Mouse (Mus musculus): Measurements from ENCODE around the gene Sh2d5.

Gene Sh2d5

DNA sequence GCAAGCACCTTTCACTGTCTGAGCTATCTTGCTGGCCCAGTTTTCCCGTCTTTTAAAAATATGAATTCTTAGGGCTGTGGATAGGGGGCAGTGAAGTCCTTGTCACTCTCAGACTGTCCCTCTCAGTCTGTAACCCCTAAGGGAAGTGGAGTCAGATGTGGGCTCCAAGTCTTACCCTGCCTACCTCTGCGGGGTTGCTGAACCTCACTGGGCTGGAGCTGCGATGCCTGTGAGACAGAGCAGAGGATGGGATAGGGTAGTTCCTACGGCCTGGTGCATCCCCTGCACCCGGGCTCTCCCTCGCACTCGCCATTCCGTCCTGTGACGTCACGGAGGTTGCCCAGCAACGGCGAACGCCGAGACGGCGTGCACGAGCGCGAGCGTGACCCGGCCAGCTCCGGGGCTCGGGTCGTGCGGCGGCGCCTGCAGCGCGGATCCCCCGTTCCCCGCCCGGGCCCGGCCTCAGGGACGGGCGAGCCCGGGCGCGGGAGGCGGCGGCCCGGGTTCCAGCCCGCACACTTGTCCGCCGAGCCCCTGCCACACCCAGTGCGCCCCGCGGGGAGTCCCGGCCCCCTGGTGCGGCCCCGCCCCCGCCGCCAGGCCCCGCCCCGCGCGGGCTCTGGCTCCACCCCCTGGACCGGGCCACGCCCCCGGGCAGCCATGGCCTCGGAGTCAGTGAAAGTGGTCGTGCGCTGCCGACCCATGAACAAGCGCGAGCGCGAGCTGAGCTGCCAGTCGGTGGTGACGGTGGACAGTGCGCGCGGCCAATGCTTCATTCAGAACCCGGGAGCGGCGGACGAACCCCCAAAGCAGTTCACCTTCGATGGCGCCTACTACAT, 11.9 kb downstream of the Sh2d5 start:
- peak; percentile 86 for DNase-seq (ENCODE audit: low spot score)

DNA sequence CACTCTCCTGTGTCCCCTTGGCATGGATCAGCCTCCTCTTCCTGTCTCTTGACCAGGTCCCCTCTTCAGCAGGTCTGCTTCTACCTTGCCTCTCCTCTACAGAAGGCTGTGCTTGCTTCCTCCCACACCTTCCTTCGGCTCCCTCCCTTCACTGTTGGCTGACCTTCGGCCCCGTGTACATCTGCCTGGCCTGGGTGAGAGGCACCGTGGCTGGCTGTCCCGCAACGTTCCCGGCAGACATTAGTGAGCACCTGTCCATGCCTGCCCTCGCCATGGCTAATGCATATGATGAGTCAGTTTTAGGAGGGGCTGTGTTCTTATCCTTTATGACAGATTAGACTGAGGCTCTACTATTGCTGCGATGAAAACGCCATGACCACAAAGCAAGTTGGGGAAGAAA, 17.7 kb downstream of the Sh2d5 start:
- no peak for DNase-seq (ENCODE audit: low spot score)

DNA sequence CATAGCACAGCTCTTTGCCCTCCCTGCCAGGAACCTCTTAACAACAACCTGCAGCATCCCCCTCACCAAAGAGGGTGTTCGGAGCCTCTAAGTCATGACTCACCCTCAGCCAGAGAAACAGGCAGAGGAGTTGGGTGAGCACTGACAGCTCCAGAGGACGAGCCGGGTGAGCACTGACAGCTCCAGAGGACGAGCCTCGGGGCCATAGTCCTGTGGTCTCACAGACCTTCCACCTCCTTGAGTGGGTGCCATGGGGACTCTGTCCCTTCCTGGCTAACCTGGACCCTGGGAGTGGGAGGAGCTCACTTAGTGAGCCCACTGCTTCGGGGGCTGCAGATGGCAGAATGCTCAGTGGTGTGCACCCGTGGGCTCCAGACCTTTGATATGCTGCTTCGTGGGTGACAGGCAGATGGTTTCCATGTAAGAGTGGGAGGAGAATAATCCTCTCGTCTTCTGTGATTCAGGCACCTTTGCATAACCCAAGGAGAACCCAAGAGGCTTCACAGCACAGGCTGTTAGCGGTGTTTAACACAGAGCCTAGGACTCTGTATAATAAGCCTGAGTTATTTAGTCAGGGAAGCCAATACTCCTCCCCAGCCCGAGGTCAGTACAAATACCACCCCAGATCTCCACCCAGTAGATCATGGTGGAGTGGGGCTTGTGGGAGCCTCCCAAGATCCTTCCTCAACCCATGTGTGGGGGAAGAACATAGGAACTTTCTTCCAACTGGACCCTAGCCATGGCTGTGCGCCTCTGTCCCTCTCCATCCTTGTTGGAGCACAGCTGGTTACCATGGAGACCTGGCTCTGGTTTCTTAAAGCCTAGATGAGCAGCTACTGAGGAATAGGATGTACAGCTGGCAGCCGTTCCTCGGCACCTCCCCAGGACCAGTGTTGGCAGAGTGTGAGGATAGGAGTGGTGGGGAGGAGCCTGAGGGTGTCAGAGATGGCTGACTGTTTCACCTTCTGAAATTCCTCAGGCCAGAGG, 22.1 kb downstream of the Sh2d5 start:
- no peak for DNase-seq (ENCODE audit: low spot score)

DNA sequence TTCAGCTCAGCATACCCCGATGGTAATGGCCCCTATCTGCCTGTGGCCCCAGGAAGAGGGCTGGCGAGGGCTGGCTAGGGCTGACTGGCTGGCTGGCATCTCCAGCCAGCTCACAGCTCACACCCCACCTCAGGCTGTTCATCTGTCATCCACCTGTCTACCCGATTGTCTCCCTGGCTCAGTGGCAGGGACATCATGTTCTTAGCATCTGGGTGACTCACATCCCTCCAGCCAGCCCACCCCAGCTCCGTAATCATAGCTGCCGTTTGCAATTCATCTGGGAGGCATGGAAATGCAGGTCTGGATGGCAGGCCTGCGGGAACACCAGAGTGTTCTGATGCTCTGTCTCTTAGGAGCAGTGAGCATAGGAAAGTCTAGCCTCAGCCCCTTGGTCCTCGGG, 28.1 kb downstream of the Sh2d5 start:
- DNase-seq (ENCODE audit: low spot score), result no peak

DNA sequence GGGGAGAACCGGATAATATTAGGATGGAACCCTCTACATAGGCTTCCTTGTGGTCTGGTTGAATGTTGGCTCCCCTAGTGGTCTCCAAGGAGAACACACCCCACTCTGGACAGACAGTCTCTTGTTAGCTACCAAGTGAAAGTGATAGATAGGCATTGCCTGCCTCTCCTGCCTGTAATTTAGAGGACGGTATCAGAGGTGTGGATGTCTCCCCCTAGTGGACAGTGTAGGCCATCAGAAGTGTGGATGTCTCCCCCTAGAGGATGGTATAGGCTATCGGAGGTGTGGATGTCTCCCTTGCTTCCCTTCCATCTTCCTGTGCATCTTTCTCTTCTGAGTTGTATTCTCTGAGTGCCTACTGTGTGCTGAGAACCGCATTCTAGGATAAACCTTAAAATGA, 32.6 kb downstream of the Sh2d5 start:
- DNase-seq (ENCODE audit: low spot score), result peak; percentile 91

DNA sequence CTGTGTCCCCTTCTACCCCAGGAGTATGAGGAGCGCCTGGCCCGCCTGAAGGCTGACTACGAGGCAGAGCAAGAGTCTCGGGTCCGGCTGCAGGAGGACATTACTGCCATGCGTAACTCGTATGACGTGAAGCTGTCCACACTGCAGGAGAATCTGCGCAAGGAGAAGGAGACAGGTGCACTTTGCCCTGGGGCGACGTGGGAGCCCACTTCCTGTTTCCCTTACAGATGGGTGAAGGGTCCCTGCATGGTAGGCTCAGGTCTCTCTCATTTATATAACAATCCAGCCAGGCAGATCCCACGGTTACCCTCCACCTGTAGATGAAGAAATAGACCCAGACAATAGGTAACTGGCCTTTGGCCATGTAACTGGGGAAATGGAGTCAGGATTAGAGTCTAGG, 36.2 kb downstream of the Sh2d5 start:
- DNase-seq (ENCODE audit: low spot score), result no peak

DNA sequence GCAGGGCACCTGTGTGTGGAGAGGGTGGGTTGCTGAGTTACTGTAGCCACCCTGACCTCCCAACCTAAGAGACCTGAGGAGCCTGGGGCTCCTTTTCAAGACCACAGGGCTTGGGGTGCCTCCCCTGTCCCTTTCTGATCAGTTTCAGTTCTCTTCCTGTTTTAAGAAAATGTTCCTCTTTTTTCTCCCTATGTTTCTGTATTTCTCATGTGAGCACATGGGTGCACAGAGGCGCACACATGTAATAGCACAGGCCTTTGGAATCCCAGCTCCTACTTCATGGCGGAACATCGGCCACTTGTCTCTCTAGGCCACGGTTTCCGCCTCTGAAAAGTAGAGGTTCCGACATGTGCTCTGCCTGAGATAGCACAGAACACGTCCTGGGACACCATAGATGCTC, 38.5 kb downstream of the Sh2d5 start:
- DNase-seq (ENCODE audit: low spot score), result no peak

DNA sequence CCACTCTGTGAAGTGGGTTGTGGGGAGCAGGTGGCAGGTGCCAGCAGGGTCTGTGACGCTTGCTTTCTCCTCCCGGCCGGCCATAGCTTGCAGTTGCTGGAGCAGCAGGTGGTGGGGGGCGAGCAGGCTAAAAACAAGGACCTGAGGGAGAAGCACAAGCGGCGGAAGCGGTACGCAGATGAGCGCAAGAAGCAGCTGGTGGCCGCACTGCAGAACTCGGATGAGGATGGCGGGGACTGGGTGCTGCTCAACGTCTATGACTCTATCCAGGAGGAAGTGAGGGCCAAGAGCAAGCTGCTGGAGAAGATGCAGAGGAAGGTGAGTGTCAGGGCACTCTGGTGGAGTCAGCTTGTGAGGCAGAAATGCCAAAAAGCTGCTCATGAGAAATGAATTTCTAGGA, 41.8 kb downstream of the Sh2d5 start:
- DNase-seq (ENCODE audit: low spot score), result no peak

DNA sequence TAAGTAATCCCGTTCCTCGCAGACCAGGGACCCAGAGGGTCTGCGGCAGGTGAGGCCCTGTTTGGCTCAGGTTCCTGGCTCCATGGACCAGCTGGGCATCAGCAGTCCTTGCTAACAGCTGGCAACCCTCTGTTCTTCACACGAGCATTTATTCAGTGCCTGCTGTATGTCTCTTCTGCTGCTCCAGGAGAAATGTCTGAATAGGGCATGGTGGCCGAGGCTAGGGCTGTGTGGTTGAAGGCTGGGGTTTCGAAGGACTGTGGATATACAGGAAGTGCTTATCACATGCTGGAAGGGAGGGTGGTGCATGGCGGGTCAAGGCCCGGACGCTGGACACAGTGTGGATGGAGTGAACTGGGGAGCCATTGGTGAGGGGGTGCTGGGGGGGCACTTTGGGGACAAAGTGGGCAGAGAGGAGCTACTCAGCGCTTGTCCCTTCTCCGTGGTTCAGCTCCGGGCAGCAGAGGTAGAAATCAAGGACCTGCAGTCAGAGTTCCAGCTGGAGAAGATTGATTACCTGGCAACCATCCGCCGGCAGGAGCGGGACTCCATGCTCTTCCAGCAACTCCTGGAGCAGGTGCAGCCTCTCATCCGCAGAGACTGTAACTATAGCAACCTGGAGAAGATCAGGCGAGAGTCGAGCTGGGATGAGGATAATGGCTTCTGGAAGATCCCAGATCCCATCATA, 43.2 kb downstream of the Sh2d5 start:
- DNase-seq (ENCODE audit: low spot score), result peak; percentile 5

DNA sequence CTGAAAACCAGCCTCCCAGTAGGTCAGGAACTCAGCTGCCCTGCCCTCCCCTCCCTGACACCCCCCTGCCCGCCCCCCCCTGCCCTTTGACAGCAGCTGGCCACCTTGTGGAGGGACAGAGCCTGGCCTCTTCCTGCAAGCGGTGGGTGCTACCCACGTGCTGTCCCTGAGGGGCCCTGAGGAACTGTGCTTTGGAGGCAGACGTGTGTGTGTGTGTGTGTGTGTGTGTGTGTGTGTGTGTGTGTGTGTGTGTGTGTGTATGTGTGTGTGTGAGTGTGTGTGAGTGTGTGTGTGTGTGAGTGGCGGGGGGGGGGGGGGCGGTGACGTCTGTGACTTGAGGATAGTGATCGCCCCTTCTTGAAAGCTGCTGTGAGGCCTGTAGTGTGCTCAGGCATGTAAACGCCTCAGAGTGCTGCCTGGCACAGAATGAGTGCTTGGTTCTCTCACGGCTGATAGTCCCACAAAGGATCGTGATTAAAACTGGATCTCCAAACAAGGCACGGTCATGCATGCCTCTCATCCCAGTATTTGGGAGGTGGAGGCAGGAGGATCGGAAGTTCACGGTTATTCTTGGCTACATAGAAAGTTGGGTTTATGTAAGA, 43.8 kb downstream of the Sh2d5 start:
- DNase-seq (ENCODE audit: low spot score), result no peak

DNA sequence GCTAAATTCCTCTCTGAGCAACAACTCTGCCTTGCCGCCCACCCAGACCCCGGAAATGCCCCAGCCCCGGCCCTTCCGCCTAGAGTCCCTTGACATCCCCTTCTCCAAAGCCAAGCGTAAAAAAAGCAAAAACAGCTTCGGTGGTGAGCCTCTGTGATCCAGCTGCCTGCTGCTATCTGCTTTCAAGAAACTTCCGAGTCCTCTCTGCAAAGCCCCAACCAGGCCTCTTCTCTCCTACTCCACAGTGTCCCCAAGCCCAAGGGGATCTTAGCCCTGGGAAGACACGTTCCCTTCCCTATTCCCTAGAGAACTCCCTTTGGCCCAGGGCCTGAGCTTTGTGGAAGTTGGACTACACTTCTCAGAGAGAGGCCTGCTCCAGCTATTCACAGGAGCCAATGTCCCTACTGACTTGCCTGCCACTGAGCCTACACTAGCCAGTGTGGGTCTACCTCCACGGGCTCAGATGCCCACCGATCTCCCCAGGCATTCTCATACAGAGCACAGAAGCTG, 51.1 kb downstream of the Sh2d5 start:
- DNase-seq (ENCODE audit: low spot score), result no peak

DNA sequence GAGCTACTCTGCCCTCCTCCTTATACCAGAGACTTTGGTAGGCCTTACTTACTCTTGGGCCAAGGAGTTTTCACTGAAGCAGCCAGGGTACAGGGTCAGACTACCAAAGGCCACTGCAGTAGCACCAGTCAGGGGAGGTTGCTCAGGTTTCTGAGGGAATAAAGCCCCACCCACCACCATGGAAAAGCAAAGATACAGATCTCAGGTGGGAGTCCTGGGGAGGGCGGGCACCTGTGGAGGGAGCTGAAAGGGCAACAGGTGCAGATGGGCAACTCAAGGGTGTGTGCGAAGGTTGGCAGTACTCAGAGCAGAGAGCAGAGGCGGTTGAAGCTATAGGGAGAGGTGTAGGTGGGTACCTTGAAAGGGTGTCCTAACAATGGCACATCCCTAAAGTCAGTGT, 52.8 kb downstream of the Sh2d5 start:
- no peak for DNase-seq (ENCODE audit: low spot score)

DNA sequence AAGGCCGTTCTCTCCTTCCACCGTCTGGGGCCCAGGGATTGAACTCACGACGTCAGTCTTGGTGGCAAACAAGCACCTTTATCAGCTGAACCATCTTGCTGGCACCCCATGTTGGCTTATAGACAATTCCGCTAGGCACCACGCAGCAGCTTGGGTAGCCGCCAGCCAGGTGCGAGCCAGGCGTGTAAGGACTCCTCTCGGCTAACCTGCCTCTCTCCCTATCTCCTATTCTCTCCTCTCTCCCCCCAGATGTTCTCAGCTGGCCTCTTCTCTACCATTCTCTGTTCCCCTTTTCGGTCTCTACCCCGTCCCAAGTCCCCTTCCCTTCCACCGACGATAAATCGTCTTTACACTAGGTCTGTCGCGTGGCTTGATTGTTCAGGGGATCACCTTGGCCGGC, 53.5 kb downstream of the Sh2d5 start:
- no peak for DNase-seq (ENCODE audit: low spot score)

DNA sequence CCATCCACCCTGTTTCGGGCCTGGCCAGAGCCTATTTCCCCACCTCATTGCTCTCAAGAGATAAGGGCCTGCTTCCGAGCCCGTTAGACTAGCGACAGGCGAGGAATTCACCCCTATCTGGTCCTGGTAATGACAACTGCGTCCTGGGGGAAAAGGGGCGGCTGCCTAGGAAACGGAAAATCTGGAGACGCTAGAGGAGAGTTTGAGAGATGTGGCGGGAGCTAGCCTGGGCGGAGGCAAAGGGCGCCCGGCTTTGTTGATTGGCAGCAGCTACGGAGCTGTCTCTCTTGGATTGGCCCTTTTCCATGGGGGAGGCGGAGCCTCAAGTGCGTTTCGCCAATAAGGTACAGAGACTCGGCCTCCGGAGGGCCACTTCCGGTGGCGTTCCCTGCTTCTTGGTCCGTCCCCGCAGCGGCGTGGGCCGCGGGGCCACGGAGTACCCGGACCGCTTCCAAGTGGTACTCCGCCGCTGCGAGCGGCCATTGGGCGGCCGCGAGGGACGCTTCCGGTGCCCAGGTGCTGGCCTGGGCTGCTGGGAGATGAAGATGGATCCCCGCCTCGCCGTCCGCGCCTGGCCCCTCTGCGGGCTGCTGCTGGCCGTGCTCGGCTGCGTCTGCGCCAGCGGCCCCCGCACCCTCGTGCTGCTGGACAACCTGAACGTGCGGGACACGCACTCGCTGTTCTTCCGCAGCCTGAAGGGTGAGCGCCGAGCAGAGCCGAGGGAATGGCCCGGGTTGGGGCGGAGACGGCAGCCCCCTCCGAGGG, 54.3 kb downstream of the Sh2d5 start, which contains the start of gene Ddost:
Gene Ddost, plus strand, starts transcription at position 391 of the 765 bp plus-strand sequence.
- DNase-seq (ENCODE audit: low spot score), result peak; percentile 99

DNA sequence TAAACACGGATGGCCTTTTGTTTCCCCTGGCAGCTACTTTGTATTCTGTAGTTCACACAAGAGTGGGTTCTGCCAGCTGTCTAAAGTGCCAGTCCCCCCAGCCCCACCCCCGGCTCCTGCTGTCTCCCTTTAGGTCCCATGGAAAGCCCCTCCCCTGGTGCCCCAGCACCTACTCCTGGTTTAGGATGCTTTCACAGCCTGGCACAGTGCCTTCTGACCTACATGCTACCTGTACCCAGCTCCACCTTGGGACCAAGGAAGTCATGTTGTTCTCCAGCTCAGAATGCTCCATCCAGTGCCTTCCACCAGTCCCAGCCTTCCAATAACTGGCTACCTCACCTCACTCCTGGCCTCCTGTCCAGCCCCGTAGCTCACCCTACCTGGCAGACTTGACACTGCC, 56.8 kb downstream of the Sh2d5 start:
- DNase-seq (ENCODE audit: low spot score), result no peak

DNA sequence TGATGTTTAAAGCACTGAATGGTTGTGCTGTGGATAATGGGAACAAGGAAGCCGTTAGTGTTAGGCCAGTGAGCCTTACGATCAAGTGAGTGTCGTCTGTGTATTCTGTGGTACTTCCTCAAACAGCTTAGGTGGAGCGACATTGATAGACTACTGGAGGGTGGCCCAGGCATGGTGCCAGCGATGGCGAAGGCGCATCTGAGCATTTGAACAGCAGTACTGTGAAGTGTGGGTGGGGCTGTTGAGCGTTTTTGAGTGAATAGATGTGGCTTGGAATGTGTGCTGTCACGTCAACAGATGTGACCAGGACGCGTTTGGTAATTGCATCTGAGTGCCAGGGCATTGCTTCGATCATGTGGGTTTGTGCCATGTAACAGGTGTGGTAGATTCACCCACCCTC, 57.5 kb downstream of the Sh2d5 start:
- DNase-seq (ENCODE audit: low spot score), result no peak

DNA sequence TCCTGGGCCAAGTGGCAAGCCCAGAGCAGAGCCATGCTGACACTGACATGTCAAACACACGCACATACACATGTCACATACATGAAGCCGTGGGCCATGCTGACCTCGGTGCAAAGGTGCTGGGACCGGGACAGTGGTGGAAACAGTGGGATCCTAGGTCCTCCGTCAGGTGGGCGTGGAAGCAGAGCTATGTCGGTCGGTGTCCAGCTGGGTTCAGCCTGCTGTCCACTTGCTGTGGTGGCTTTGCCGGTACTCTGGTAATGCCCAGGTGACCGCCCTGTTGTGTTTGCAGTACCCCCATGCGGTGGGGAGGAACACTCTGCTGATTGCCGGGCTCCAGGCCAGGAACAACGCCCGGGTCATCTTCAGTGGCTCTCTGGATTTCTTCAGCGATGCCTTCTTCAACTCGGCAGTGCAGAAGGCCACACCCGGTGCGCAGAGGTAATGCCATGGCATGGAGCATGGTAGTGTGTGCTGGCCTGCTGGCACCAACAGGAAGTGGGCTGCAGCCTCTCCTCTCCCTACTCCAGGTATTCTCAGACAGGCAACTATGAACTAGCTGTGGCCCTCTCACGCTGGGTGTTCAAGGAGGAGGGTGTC, 60.2 kb downstream of the Sh2d5 start:
- no peak for DNase-seq (ENCODE audit: low spot score)
